Mouse (Mus musculus) layer of hippocampus, adult 9-11 months (tissue): ENCODE results near the gene Klhdc7b.

Experiments used
- DNase-seq: peaks from one replicate; pipeline ENCODE4 v3.0.0; 2022

Klhdc7b gene

GRCm38 (mm10) chr15:89384617-89385016 is at the start of gene Klhdc7b:
Gene Klhdc7b (plus strand): TSS chr15:89384917.
- no peak for DNase-seq

- no peak for DNase-seq
Observed at GRCm38 (mm10) chr15:89336422-89336821, 48.3 kb upstream of the Klhdc7b start.

- DNase-seq, result no peak
Observed at GRCm38 (mm10) chr15:89339696-89340095, 45.0 kb upstream of the Klhdc7b start.

GRCm38 (mm10) chr15:89340136-89340535 is 44.6 kb upstream of the Klhdc7b start:
- DNase-seq, result no peak

GRCm38 (mm10) chr15:89341678-89342077 is 43.0 kb upstream of the Klhdc7b start:
- DNase-seq, result no peak

- no peak for DNase-seq
Observed at GRCm38 (mm10) chr15:89343325-89343724, 41.4 kb upstream of the Klhdc7b start.

GRCm38 (mm10) chr15:89350447-89350846 is 34.3 kb upstream of the Klhdc7b start:
- DNase-seq, result no peak

- no peak for DNase-seq
Observed at GRCm38 (mm10) chr15:89351302-89351701, 33.4 kb upstream of the Klhdc7b start.

GRCm38 (mm10) chr15:89352054-89352453 is 32.7 kb upstream of the Klhdc7b start:
- DNase-seq, result no peak

- DNase-seq, result no peak
Observed at GRCm38 (mm10) chr15:89352795-89353194, 31.9 kb upstream of the Klhdc7b start.

GRCm38 (mm10) chr15:89353837-89354236 is 30.9 kb upstream of the Klhdc7b start:
- no peak for DNase-seq

GRCm38 (mm10) chr15:89354455-89354854 is 30.3 kb upstream of the Klhdc7b start:
- DNase-seq, result no peak

GRCm38 (mm10) chr15:89355241-89356187 is 29.2 kb upstream of the Klhdc7b start, which contains the start of the genes Lmf2 and Ncaph2:
Gene Lmf2 (minus strand): TSS chr15:89355659.
Gene Ncaph2 (plus strand): TSS chr15:89355719.
- DNase-seq, result peak; percentile 95

- DNase-seq, result peak; percentile 73
Observed at GRCm38 (mm10) chr15:89356372-89356771, 28.3 kb upstream of the Klhdc7b start.

- DNase-seq, result no peak
Observed at GRCm38 (mm10) chr15:89358784-89359183, 25.9 kb upstream of the Klhdc7b start.

GRCm38 (mm10) chr15:89363051-89363450 is 21.7 kb upstream of the Klhdc7b start:
- DNase-seq, result no peak

GRCm38 (mm10) chr15:89365141-89365551 is 19.6 kb upstream of the Klhdc7b start:
- no peak for DNase-seq

- no peak for DNase-seq
Observed at GRCm38 (mm10) chr15:89372068-89372467, 12.6 kb upstream of the Klhdc7b start.

GRCm38 (mm10) chr15:89372536-89372935 is 12.2 kb upstream of the Klhdc7b start:
- DNase-seq, result no peak

GRCm38 (mm10) chr15:89373027-89373761 is 11.5 kb upstream of the Klhdc7b start:
- peak; percentile 88 for DNase-seq

GRCm38 (mm10) chr15:89373762-89374248 is 10.9 kb upstream of the Klhdc7b start, which contains the start of gene Sco2:
Gene Sco2 (minus strand): TSS chr15:89373846.
- peak; percentile 93 for DNase-seq

GRCm38 (mm10) chr15:89374340-89374739 is 10.4 kb upstream of the Klhdc7b start:
- DNase-seq, result no peak

- no peak for DNase-seq
Observed at GRCm38 (mm10) chr15:89374801-89375534, 9.7 kb upstream of the Klhdc7b start.
